8 mouse cellular contexts compared by ENCODE assay signal in the genomic region with DNA sequence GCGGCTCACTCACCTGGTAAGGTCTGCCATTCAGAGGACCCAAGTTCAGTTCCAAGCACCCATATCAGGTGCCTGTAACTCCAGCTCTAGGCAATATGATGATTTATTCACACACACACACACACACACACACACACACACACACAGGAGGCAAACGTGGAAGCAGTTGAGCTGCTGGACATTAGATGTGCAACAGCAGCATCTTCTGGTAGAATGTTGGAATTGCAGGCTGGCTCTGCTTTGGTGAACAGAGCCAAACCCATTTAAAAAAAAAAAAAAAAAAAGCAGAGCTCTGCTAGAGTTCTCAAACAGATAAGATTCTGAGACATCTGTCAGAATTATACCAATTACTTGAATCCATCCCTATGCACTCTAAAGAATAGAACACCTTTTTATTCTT. TPM values are rescaled to one million over a fixed set of nuclear protein-coding genes. Genes with fewer than 3 reads are reported as not detected.
DNase-seq lines count a peak whose midpoint lies in the region; ATAC-seq and TF ChIP-seq lines count a peak whose summit lies in the region.

No protein-coding gene starts in this region.

- peaks cover 11% of the 10 kb centered on the region; the same call in 1 of the 2 replicates for H3K27me3 ChIP-seq in G1E (ENCODE audit: insufficient read depth, low read length)
- no peaks in the 10 kb centered on the region for H3K27me3 ChIP-seq in liver, embryonic 14.5 days (ENCODE audit: control insufficient read depth, insufficient read depth, low read length)

- DNase-seq in B cell, adult 2 months = peak; percentile 84 to 88
- peak; percentile 35 for DNase-seq in G1E (ENCODE audit: low spot score)
- DNase-seq in cerebellum, adult 9-10 months = peak; percentile 77
- peak; percentile 74 to 88 for DNase-seq in frontal cortex, postnatal 36 days (ENCODE audit: low spot score in 2 of 2)
- DNase-seq in kidney, postnatal 25 days = peak; percentile 84 to 93
- DNase-seq in liver, embryonic 14.5 days (ENCODE audit: low read depth in 3 of 3, low spot score in 3 of 3) = peak; percentile 65 to 77 (median 74)
- peak; percentile 64 for DNase-seq in retina, adult 2 months (ENCODE audit: low read depth, low spot score)
- DNase-seq in thymus, postnatal 4 days = peak; percentile 89

- TF ChIP-seq EP300 in liver, embryonic 14.5 days (IDR thresholded peaks at IDR 0.05; ENCODE audit: low read depth) = no peak

- H3K9ac ChIP-seq in liver, embryonic 14.5 days (replicated peaks) = no peak overlapping the region

- TF ChIP-seq CTCF in G1E (IDR thresholded peaks at IDR 0.05; ENCODE audit: low read depth, low read length) = peak; percentile 60; the same call in 1 of the 2 replicates
- peak; percentile 94 for TF ChIP-seq CTCF in liver, embryonic 14.5 days (IDR thresholded peaks at IDR 0.05; ENCODE audit: low read depth)

- peaks cover 17% of the 10 kb centered on the region for H3K4me1 ChIP-seq in G1E (ENCODE audit: insufficient read depth, low read depth, low read length)
- H3K4me1 ChIP-seq in liver, embryonic 14.5 days (replicated peaks; ENCODE audit: control insufficient read depth in 2 of 2, insufficient read depth in 2 of 2, low read length in 1 of 2) = peaks cover 10 to 50% of the 10 kb centered on the region in 2 experiments

- H3K36me3 ChIP-seq in G1E (replicated peaks) = no peaks in the 10 kb centered on the region
- no peaks in the 10 kb centered on the region for H3K36me3 ChIP-seq in liver, embryonic 14.5 days (replicated peaks; ENCODE audit: control insufficient read depth, insufficient read depth, low read depth)

- no peaks in the 10 kb centered on the region for H3K9me3 ChIP-seq in G1E (replicated peaks)
- H3K9me3 ChIP-seq in liver, embryonic 14.5 days (ENCODE audit: control insufficient read depth, low read length) = no peaks in the 10 kb centered on the region

- H3K27ac ChIP-seq in liver, embryonic 14.5 days = no peak overlapping the region

- 43% methylated on average over 2 of the region's 2 CpGs for WGBS in liver, embryonic 14.5 days (ENCODE audit: insufficient replicate concordance)

- peak; percentile 29; the same call in 1 of the 2 replicates for ATAC-seq in G1E (ENCODE audit: extremely low read depth, insufficient number of reproducible peaks, low FRiP score, poor library complexity, severe bottlenecking)
- 0 out of 2 replicates have a peak, but pooled peaks have one; percentile 23 for ATAC-seq in liver, embryonic 14.5 days (ENCODE audit: insufficient read depth)

- H3K4me3 ChIP-seq in G1E (ENCODE audit: low read depth, low read length) = no peak overlapping the region
- no peak overlapping the region for H3K4me3 ChIP-seq in liver, embryonic 14.5 days (ENCODE audit: insufficient read depth in 1 of 2, low read depth in 2 of 2, low read length in 2 of 2)

- H3K4me2 ChIP-seq in liver, embryonic 14.5 days (ENCODE audit: low read depth) = no peak overlapping the region

RNA-seq across cellular contexts. Expression of a gene that starts 4.7 kb away (rescaled TPM):
- total RNA-seq in G1E (2014; fragmentation: Nextera tagmentation) (not detected in 2 replicates), G1E (2017) (2.9 and 6.4 TPM in 2 replicates)
- polyA plus RNA-seq in G1E (2012) = 0.32 and 0.54 TPM in 2 replicates
- 8.1 and 9.5 TPM in 2 replicates for polyA plus RNA-seq in liver, embryonic 14.5 days (2012; rRNA removed)
- polyA plus RNA-seq in liver, embryonic 14.5 days (2014; fragmentation: Nextera tagmentation; extraction: Ambion mirVana) = 11.5 and 13.8 TPM in 2 replicates

RNA-seq across cellular contexts. Expression of a gene that starts 13.7 kb away (rescaled TPM):
- total RNA-seq in G1E (2014; fragmentation: Nextera tagmentation) (5.3 and 6.8 TPM in 2 replicates), G1E (2017) (13.3 and 15.5 TPM in 2 replicates)
- polyA plus RNA-seq in G1E (2012) = 13.7 and 14.3 TPM in 2 replicates
- polyA plus RNA-seq in liver, embryonic 14.5 days (2012; rRNA removed) = 16.5 and 17.5 TPM in 2 replicates
- 12.7 and 15.2 TPM in 2 replicates for polyA plus RNA-seq in liver, embryonic 14.5 days (2014; fragmentation: Nextera tagmentation; extraction: Ambion mirVana)

RNA-seq across cellular contexts. Expression of a gene that starts 46.1 kb away (rescaled TPM):
- not detected in 2 replicates for total RNA-seq in G1E (2014; fragmentation: Nextera tagmentation)
- total RNA-seq in G1E (2017) = 0.05 TPM in 1 of 2 replicates, not detected in the other
- 0.02 TPM in 1 of 2 replicates, not detected in the other for polyA plus RNA-seq in G1E (2012)
- polyA plus RNA-seq in liver, embryonic 14.5 days (2012; rRNA removed) = 0.36 and 0.47 TPM in 2 replicates
- 0.73 and 0.84 TPM in 2 replicates for polyA plus RNA-seq in liver, embryonic 14.5 days (2014; fragmentation: Nextera tagmentation; extraction: Ambion mirVana)

RNA-seq across cellular contexts. Expression of a gene that starts 46.3 kb away (rescaled TPM):
- not detected in 2 replicates for total RNA-seq in G1E (2014; fragmentation: Nextera tagmentation)
- 2.6 and 2.7 TPM in 2 replicates for total RNA-seq in G1E (2017)
- polyA plus RNA-seq in G1E (2012) = 2.7 and 3.3 TPM in 2 replicates
- 7.3 TPM in 2 replicates for polyA plus RNA-seq in liver, embryonic 14.5 days (2012; rRNA removed)
- 6.8 and 7.0 TPM in 2 replicates for polyA plus RNA-seq in liver, embryonic 14.5 days (2014; fragmentation: Nextera tagmentation; extraction: Ambion mirVana)

Comparison
In these comparisons a context has a peak if more than half of its experiments do, and no peak if none do; other contexts are left out.
1. DNase-seq: peak in every context shown above with its lines; median percentile 89 in thymus, postnatal 4 days; 88 in kidney, postnatal 25 days; 86 in B cell, adult 2 months; 81 in frontal cortex, postnatal 36 days; 77 in cerebellum, adult 9-10 months; 74 in liver, embryonic 14.5 days; 64 in retina, adult 2 months; 35 in G1E.